Mouse (Mus musculus): ENCODE results near the gene Pakap. TPM values are rescaled to one million over a fixed set of nuclear protein-coding genes. Genes with fewer than 3 reads are reported as not detected.
A peak's percentile ranks its signal among the peaks of the same experiment; 100 is the strongest.

Gene Pakap
- total RNA-seq, 2 experiments from 2014 or later: 40.6 to 108 TPM

DNA sequence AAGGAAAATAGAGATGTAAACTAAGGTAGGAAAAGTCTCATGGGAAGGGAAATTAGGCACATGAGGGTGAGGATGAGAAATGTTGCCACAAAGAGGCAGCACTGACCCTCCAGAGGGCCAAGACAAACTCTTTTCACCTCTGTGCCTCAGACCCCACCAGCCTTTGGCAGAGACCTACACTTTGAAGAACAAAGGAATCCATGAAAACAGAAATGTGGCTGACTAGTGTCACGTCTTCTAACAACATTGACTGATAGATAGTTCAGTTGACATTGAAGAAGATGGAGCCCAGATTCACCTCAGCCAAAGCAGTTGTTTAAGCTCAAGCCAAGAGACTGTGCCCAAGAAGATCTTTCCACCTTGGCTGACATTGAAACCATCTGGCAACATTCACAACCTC is 57.8 kb downstream of the Pakap start:
- DNase-seq: no peak

DNA sequence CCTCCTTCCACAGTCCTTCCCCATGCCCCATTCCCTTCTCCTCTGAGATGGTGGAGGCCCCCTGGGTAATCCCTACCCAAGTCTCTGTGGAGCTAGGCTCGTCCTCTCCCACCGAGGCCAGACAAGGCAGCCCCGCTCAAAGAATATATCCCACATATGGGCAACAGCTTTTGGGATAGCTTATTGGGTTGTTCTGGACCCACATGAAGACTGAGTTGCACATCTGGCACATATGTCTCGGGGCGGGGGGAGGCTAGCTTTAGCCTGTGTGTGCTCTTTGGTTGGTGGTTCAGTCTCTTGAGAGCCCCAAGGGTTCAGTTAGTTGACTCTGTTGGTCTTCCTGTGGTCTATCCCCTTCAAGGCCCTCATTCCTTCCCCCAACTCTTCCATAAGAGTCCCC is 58.9 kb downstream of the Pakap start:
- no peak for DNase-seq

GRCm38 (mm10) chr4:57632386-57632785 is 64.4 kb downstream of the Pakap start:
- no peak for DNase-seq

- DNase-seq: no peak
These were observed 65.1 kb downstream of the Pakap start for GRCm38 (mm10) chr4:57633052-57633451.

DNA sequence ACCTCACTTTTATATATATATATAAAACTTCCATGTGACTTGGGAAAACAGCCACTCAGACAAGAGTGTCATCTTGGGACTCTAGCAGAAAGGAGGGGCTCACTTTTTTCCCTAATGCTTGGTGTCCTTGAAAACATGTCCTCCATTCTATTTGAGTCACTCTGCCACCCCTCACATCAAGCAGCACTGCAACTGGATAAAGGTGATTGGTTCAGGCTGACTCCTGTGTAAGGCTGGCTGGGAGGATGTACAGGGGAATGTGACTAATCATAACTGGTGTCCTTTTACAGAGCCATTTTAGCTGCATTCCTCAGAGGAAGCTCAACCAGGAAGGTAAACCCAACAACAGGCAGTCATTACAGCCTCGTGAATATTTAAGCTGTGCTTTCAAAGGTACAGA is 67.0 kb downstream of the Pakap start:
- DNase-seq: no peak

DNA sequence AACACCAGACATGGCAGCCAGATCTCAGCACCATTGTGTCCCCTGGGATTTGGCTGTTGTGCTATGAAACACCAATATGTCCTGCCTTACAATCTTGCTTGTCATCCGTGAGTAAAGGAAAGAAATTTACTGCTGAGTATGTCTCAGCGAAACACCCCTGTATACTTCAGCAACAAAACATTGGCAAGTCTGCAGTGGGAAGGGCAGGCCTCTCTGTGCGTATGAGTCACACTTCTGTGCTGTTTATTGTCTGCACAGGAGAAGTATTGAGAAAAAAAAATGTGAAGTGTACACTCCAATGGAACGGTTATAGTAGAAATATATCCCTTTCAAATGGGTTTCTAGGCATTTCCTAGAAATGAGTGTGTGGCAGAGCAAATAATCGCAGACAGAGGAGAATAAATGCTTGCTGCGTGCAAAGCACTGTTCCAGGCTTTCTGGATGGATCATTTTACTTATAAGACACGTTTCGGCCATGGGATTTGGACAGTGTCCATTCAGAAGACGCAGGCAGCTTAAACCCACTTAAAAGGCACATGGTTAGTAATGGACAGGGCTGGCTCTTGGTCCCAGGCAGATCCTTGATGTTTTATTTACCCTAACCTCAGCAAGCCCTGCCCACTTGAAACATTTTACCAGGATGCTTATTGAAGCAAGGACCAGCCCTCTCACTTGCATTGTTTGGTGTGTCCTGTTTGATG is 69.0 kb downstream of the Pakap start:
- DNase-seq: peak; percentile 37 to 44

DNA sequence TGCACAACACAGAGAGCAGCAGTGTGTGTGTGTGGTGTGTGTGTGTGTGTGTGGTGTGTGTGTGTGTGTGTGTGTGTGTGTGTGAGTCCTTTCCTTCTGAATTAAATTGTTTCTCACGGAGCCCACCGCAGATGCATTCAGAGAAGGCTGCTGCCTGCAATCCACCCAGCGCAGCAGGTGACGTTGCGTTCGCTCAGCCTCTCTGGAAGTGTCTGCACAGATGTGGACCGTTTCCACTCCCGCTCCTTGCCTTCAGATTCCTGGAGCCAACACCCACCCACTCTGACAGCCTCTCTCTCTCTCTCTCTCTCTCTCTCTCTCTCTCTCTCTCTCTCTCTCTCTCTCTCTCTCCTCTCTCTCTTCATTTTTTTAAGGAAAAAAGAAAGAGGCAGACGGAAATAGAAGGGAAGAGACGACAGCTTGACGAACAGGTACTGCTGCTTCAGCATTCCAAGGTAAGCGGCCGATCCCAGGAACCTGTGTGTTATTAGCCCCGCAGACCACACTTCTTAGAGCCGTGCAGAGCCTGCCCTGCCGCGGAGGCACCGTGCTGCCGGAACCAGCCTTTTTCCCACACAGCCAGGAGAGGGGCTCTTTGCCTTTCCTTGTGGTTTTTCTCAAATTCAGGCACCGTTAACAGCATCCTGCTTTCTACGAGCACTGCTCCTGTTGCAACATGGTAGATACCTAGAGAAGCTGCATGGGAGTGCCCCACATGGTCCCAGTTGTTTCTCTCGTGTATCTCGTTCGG is 69.8 kb downstream of the Pakap start:
- no peak for DNase-seq

DNA sequence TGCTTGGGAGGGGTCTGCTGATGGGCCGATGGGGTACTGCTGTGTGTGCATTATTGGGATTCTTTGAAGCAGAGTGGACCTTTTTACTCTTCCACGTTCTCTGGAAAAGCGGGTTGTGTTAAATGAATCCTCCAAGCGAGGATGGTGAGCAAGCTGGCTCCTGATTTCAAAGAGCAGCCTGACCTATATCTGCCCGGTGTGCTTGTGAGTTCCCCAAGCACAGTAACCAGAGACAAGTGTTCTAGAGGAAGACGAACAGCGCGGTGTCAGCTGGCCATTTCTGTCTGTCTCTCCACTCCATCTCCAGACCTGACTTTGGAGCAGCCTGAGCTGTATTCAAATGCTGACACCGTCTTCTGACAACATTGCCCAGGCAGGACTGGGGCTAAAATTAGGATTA is 71.0 kb downstream of the Pakap start:
- DNase-seq: no peak

GRCm38 (mm10) chr4:57640222-57640621 is 72.2 kb downstream of the Pakap start:
- no peak for DNase-seq

GRCm38 (mm10) chr4:57640971-57641370 is 73.0 kb downstream of the Pakap start:
- DNase-seq: no peak

DNA sequence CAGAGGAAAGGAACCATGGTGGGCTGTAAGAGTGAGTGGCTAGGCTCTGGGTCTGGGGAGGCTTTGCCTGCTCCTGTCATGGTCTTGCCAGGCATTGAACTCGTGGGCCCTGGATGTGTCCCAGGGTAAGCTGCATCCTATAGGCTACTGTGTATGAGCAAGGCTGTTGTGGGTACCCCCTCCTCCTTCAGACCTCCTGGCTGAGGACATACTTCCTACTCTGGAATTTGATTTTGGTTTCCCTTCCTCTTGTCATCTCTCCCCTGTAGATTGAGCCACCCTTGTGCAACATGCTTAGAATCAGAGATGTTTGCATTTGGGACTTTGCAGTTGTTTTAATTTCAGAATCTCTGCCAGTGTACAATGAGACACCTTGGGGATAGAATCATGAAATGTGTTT is 83.0 kb downstream of the Pakap start:
- no peak for DNase-seq

DNA sequence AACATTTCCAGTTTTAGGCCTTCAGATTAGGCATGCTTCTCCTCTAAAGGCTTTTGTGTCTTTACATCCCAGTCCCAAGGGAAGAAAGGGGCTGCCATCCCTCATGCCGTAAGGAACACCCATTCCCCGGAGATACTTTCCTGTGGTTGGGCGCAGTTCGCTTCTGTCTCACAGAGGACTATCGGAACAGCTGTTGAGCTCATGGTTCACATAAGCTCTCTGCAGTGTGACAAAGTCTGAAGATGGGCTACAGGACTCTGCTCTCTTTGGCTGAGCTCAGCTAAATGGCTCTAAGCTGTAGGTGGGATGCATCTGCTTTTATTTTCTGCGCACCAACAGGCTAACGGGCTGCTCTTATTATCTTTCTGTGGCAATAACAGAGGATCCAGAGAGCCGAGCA is 83.6 kb downstream of the Pakap start:
- no peak for DNase-seq

DNA sequence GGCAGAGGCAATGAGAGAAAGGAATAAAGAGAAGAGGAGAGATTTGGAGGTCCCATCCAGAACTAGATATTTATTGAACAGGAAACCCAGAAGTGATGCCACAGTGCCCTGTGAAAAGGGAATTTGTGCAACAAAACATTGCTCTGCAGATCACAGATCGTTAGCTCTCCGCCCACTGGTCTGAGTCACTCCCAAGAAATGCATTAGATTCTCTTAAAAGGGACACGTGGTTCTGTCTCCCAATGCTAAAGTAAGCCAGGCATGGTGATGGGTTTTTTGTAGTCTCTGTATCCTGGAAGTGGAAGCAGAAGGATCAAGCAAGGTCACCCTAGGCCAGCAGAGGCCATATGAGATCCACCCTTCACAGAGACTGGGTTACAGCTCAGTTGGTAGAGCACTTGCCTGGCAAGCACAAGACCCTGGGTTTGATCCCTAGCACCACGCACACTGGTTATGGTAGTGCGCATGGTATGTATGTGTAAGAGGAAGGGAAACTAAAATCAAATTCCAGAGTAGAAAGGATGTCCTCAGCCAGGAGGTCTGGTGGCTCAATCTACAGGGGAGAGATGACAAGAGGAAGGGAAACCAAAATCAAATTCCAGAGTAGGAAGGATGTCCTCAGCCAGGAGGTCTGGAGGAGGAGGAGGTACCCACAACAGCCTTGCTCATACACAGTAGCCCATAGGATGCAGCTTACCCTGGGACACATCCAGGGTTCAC is 84.4 kb downstream of the Pakap start:
- DNase-seq: peak; percentile 58 to 62

DNA sequence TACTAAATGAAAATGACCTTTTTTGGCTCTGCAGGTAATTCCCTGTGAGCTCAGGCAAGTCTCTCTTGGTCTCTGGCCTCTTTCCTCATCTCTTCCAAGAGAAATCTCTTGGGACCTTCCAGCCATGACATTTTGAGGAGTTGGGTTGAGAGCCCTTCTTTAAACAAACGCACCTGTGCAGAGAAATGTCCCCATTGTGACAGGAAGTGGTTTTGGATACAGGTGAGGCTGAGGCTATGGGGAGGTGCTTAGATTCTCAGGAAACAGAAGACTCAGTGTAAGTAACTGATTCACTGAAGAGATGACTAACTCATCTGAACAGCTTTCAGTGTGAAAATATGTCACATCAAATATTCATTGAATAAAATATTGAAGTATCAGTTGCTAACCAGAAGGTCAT is 88.0 kb downstream of the Pakap start:
- DNase-seq: no peak

DNA sequence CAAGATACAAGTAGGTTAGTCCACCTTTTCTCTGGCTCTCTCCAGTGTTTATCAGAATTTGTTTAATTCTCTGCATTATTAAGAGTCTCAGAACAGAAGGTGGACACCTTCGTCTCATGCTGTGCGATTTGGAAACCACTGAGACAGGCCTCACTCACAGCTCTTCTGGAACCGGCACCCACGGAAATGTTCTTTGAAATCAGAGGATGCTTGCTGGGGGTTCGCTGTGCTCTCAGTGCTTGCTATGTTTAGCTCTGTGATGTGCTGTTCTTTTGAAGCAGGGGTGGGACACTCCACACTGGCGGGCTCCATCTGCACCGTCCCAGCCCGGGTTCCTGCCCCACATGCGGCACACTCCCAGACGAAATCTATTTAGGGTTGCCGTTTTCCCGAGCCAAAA is 88.4 kb downstream of the Pakap start:
- no peak for DNase-seq

DNA sequence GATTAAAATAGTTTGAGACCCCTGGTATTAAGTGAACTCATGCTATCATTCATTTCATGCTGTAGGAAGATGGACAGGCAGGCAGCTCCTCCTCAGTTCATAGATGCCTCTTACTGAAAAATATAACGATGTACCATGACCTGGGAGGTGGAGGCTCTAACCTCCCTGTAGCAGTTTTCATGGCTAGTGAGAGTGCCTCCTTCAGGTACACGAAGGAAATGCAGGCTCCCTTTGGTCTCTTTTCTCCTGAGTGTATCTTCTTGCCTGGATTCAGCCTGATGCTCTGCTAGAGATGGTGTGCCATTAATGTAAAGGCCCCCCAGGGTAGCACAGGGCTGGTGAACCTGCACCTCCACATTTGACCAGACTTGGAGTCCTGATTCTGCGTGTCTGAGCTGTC is 88.9 kb downstream of the Pakap start:
- no peak for DNase-seq

GRCm38 (mm10) chr4:57660470-57660869 is 92.5 kb downstream of the Pakap start:
- DNase-seq: no peak

DNA sequence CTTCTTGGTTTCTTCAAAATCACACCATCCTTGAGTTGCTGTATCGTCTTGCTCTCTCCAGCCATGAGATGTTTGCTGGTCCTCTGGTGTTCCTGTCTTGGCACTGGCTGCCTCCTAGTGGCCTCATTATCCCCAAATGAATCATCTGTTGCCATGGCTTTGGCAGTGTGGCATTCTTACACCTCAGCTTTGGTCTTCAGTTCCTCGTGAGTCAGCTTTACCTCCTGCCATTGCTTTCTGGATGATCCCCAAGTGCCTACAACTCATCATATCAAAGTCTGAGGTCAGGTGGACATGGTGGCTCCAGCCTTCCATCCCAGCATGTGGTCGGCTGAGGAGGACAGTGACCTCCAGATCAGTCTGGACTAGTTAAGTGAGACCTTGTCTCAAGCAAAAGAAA is 98.1 kb downstream of the Pakap start:
- peak; percentile 43 to 63 for DNase-seq

- DNase-seq: peak; percentile 40 to 61
These were observed 103.0 kb downstream of the Pakap start for GRCm38 (mm10) chr4:57670813-57671469.

DNA sequence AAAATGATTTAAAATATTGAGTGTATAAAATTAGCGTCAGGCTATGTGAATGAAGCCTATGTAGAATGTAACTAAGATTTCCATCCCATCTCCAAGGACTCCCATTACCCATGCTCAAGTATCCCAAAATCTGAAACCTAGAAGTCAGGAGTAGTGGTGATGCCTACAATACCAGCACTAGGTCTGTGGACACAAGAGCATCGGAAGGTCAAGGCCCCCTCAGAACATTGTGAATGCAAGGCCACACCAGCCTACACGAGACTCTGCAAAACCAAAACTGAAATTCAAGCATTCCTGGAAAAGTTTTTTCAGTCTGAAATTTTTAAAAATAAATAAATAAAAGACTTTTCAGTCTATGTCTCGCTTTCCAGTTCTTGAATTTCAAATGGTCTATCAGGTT is 104.6 kb downstream of the Pakap start:
- DNase-seq: peak; percentile 31 to 35

GRCm38 (mm10) chr4:57672996-57673906 is 105.3 kb downstream of the Pakap start:
- peak; percentile 92 to 93 for DNase-seq

DNA sequence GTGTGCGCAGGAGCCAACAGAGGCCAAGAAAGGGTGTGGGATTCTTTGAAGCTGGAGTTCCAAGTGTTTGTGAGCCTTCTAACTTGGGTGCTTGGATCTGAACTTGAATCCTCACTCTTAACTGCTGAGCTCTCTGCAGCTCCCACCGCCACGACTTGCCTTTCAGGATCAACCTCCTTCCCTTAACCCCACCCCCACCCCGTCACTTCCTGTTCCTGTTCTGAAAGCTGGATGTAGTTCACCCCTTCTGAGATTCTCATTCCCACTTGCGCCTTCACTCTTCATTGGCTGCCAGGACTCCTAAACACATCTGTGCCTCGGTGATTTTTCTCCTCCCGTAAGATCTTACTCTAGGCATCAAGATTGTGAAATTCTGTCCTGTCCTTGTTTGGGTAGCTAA is 106.4 kb downstream of the Pakap start:
- no peak for DNase-seq

Measured in adrenal gland, postnatal 36 days (tissue).